Mouse (Mus musculus) G1E (cell line): Measurements from ENCODE around the gene Dcdc2a.

Experiments
- CTCF ChIP-seq: IDR thresholded peaks from 2 replicates; pipeline ENCODE4 v1.5.1; 2012; ENCODE audit warnings: low read depth, low read length, inconsistent platforms, mixed read lengths
- GATA1 ChIP-seq: IDR thresholded peaks from 2 replicates; pipeline ENCODE4 v1.6.1; 2012; ENCODE audit warnings: borderline replicate concordance, low read length, inconsistent platforms, mixed read lengths
- POLR2AphosphoS5 ChIP-seq: IDR thresholded peaks from 2 replicates; pipeline ENCODE4 v1.6.1; 2012; ENCODE audit warnings: low read depth, low read length, inconsistent platforms; ENCODE audit not compliant: insufficient replicate concordance

DNA sequence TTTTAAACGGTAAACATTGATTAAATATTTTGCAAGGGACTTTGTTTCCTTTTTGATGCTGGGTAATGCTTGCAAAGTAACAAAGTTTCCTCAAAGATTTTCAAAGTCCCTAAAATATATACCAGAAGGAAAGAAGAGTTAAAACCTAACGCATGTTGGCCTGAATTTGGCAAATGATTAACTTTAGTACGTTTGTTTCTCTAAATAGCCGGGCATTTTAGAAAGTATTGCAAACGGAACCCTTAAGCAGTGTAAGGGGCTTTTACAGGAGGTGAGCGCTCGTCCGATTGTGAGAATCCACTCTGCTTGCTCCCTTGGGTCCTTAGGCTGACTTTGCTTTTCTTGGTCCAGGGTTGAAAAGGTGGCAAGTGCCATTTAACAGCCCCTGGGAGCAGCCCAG, 41.5 kb downstream of the Dcdc2a start:
- no peak for TF ChIP-seq CTCF
- TF ChIP-seq GATA1, result no peak
- no peak for TF ChIP-seq POLR2AphosphoS5
